Mouse (Mus musculus): ENCODE measurements around the gene Zbtb11.

GRCm38 (mm10) chr16:56055911-56056310, 82.2 kb downstream of the Zbtb11 start:
- TF ChIP-seq CTCF (IDR thresholded peaks at IDR 0.05) (no peak), EP300 (IDR thresholded peaks at IDR 0.05) (no peak)
